Mouse (Mus musculus): ENCODE results near the gene Csrnp1.

DNA sequence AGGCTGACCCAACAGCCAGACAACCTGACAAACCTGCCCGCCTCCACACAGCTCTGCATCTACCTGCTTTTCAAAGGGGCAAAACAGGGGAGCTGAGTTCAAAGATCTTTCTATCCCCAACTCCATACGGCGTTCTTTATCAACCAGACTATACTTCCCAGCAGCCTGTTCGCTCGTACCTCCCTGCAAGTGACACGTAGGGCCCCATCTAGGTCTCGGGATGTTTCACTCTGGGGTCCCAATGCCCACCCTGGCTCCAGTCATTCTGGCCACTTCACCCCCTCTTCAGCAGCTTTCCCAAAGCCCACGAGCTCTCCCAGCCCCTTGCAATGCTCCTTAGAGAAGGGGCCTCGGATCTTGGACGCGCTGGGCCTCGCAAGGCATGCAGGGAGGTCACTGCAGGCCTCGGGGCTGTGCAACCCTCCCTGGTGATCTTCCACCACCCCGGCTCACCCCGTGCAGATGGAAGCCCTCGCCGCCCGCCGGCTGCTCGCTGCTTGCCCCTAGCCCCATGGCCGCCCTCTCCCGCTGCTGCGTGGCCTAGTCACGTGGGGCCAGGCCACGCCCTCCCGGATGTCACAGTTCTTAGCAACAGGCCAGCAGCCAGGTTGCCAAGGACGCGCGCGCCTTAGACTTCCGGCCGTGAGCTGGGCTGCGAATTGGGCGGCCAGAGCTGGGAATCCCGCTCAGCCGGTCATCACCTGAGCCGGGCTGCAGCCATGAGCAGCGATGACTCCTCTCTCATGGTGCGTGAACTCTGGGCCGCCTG is 47.3 kb downstream of the Csrnp1 start, which contains the start of the genes Gorasp1 and Ttc21a:
- TF ChIP-seq CTCF (IDR thresholded peaks at IDR 0.05; ENCODE audit: extremely low read depth, insufficient read depth, insufficient read length, insufficient replicate concordance): 0 out of 2 replicates have a peak, but pooled peaks have one; percentile 1
- TF ChIP-seq POLR2A (IDR thresholded peaks at IDR 0.05; ENCODE audit: low read depth, low read length): no peak
